Comparison of ENCODE assay signal across 36 mouse cellular contexts in the genomic region with DNA sequence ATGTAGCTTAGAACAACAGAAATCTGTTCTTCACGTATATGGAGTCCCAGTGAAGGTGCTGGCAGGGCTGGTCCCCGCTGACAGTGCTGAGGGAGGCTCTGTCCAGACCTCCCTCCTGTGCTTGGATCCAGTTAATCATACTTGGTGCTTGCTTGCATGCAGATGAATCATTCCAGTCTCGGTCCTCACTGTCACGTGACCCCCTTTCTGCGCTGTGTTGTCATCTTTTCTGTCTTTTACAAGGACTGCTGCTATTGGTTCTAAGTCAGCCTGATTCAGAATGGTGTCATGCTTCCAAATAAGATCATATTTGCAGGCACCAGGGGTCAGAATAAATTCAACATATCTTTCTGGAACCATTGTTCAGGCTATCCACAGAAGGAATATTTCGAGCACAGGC. TPM values are rescaled to one million over a fixed set of nuclear protein-coding genes. Genes with fewer than 3 reads are reported as not detected.
DNase-seq lines count a peak whose midpoint lies in the region; ATAC-seq and TF ChIP-seq lines count a peak whose summit lies in the region.
"Had no signal": no experiment of that assay in that cellular context is flagged by ENCODE, and none has a peak within 500 bp of the region (broad histone marks: within the 10 kb centered on the region; RNA-seq: fewer than 3 reads in every experiment).

No protein-coding gene starts in this region.

- in situ Hi-C loops in Patski (cut with MboI; ENCODE audit: low pct_unique_long_range_greater_than_20kb), result no loop called here

- peak; percentile 17 for ATAC-seq in Patski
- ATAC-seq: CD4-positive, CD25-positive, alpha-beta regulatory T cell, adult 4 months; forebrain, embryonic 14.5 days; forebrain, postnatal 0 days; hindbrain, postnatal 0 days; inflammation-experienced regulatory T-cells, adult 6 months; intestine, embryonic 16.5 days had no signal

- peak; percentile 55 for DNase-seq in adrenal gland, adult 2 months
- DNase-seq in adrenal gland, adult 8-10 months, result no peak
- peak; percentile 37 for DNase-seq in 3T3-L1 (ENCODE audit: low read depth, low spot score)
- DNase-seq in Patski (ENCODE audit: low read depth, low spot score), result no peak
- no peak for DNase-seq in urinary bladder, adult 18-20 months (ENCODE audit: low spot score in 2 of 2)
- DNase-seq in testis, postnatal 14 days (ENCODE audit: low spot score), result no peak
- DNase-seq: adrenal gland, postnatal 25 days; B cell, adult 2 months; cerebellum, adult 11 months; cerebellum, adult 2 months; cerebellum, adult 9-11 months; cerebellum, postnatal 25 days; forebrain, postnatal 0 days; gastrocnemius, adult 2 months; gastrocnemius, postnatal 14 days; heart, adult 11 months; heart, postnatal 10 days; heart, postnatal 36 days; kidney, adult 18-20 months had no signal

- no peaks in the 10 kb centered on the region for H3K27me3 ChIP-seq in Patski
- H3K27me3 ChIP-seq: embryonic facial prominence, embryonic 15.5 days; heart, embryonic 12.5 days; heart, embryonic 15.5 days had no signal

- no peak for TF ChIP-seq CTCF in Patski (IDR thresholded peaks at IDR 0.05)

- POLR2A ChIA-PET in Patski (lab: Charles Lee), result interaction anchor here (0.8 kb wide), 1 partner anchor 111 kb away, joined by 3 read pairs; no protein-coding TSS in a partner anchor

- CTCF ChIA-PET in Patski (lab: Charles Lee), result interaction anchor here (0.6 to 1.1 kb wide), 2 partner anchors 18 to 86 kb away, joined by 3 read pairs; partner anchors contain the start of gene Golt1a

RNA-seq across cellular contexts. Expression of gene Golt1a, which starts 17.7 kb away (rescaled TPM):
- under 1 TPM in 1 of 2 experiments, not detected in 1; 0.69 TPM for total RNA-seq in adrenal gland, adult 2 months (2021)
- not detected in 2 replicates for polyA plus RNA-seq in adrenal gland, adult 2 months (2012; rRNA removed)
- 1 to 10 TPM in 2 of 4 experiments, not detected in 2; 1.2 to 1.9 TPM for total RNA-seq in adrenal gland, adult 8-10 months (2022)
- 6.9 TPM for polyA plus RNA-seq in Patski (2021)
- total RNA-seq: common myeloid progenitor, adult 5-6 weeks; ES-E14; gastrocnemius, adult 2 months; gastrocnemius, postnatal 14 days; gastrocnemius, postnatal 4 days; heart, adult 8-10 months; heart, postnatal 10 days; heart, postnatal 36 days; hindbrain, postnatal 0 days had no signal
- polyA plus RNA-seq: CD4-positive, CD25-positive, alpha-beta regulatory T cell, adult 4 months; cerebellum, adult 2 months; embryonic facial prominence, embryonic 12.5 days; forebrain, embryonic 11.5 days; forebrain, embryonic 14.5 days; forebrain, postnatal 0 days; heart, embryonic 12.5 days; heart, embryonic 15.5 days; hindbrain, embryonic 10.5 days; hindbrain, embryonic 14.5 days; inflammation-experienced regulatory T-cells, adult 6 months had no signal

RNA-seq across cellular contexts. Expression of gene Kiss1, which starts 29.8 kb away (rescaled TPM):
- not detected for total RNA-seq in adrenal gland, adult 2 months (2021)
- polyA plus RNA-seq in adrenal gland, adult 2 months (2012; rRNA removed), result not detected in 2 replicates
- not detected for total RNA-seq in adrenal gland, adult 8-10 months (2022)
- polyA plus RNA-seq in Patski (2021), result not detected
- total RNA-seq: adrenal gland, postnatal 25 days; common myeloid progenitor, adult 5-6 weeks; ES-E14; forebrain, postnatal 0 days; gastrocnemius, adult 2 months; gastrocnemius, postnatal 14 days; gastrocnemius, postnatal 4 days; heart, adult 8-10 months; heart, postnatal 10 days; heart, postnatal 36 days; hindbrain, postnatal 0 days had no signal
- polyA plus RNA-seq: CD4-positive, CD25-positive, alpha-beta regulatory T cell, adult 4 months; cerebellum, adult 2 months; embryonic facial prominence, embryonic 12.5 days; forebrain, embryonic 14.5 days; forebrain, postnatal 0 days; heart, embryonic 12.5 days; heart, embryonic 15.5 days; hindbrain, embryonic 10.5 days; hindbrain, embryonic 14.5 days; hindbrain, postnatal 0 days; inflammation-experienced regulatory T-cells, adult 6 months; intestine, embryonic 16.5 days had no signal

RNA-seq across cellular contexts. Expression of gene Ren1, which starts 58.4 kb away (rescaled TPM):
- total RNA-seq in adrenal gland, adult 2 months (2021), result 1 to 10 TPM; 5.5 to 9.2 TPM
- polyA plus RNA-seq in adrenal gland, adult 2 months (2012; rRNA removed), result 4.4 and 6.0 TPM in 2 replicates
- total RNA-seq in adrenal gland, adult 8-10 months (2022), result 1 to 10 TPM in 3 of 4 experiments, under 1 TPM in 1; 0.97 to 5.8 (median 4.7) TPM
- not detected for polyA plus RNA-seq in Patski (2021)
- total RNA-seq: common myeloid progenitor, adult 5-6 weeks; gastrocnemius, postnatal 14 days; gastrocnemius, postnatal 4 days had no signal
- polyA plus RNA-seq: CD4-positive, CD25-positive, alpha-beta regulatory T cell, adult 4 months; forebrain, embryonic 11.5 days; forebrain, embryonic 14.5 days; frontal cortex, adult 2 months; inflammation-experienced regulatory T-cells, adult 6 months had no signal

Comparison
In these comparisons a context has a peak if more than half of its experiments do, and no peak if none do; other contexts are left out.
1. DNase-seq: peak in adrenal gland, adult 2 months (single experiment) and 3T3-L1 (single experiment); none in adrenal gland, adult 8-10 months (single experiment), Patski (single experiment), urinary bladder, adult 18-20 months (0 of 2) and testis, postnatal 14 days (single experiment).